Mouse (Mus musculus) C2C12 (cell line): ENCODE data around the gene Nhlh1. TPM values are rescaled to one million over a fixed set of nuclear protein-coding genes. Genes with fewer than 3 reads are reported as not detected.

Experiments
- H3K27me3 ChIP-seq: one replicate; pipeline ENCODE4 v1.6.1; 2011; ENCODE audit not compliant: control insufficient read depth, insufficient read depth, insufficient read length
- H3K36me3 ChIP-seq: one replicate; pipeline ENCODE4 v1.6.1; 2011; ENCODE audit not compliant: control insufficient read depth, insufficient read depth
- H3K4me3 ChIP-seq: one replicate; pipeline ENCODE4 v1.5.1; 2011; ENCODE audit warnings: mild to moderate bottlenecking, control low read depth; ENCODE audit not compliant: poor library complexity, insufficient read depth, severe bottlenecking
- H3K79me2 ChIP-seq: one replicate; pipeline ENCODE4 v1.6.1; 2011; ENCODE audit not compliant: control insufficient read depth, insufficient read depth
- H3K79me3 ChIP-seq: one replicate; pipeline ENCODE4 v1.6.1; 2011; ENCODE audit warnings: low read depth, control low read depth
- H3ac ChIP-seq: one replicate; pipeline ENCODE3; 2011; ENCODE audit warnings: low read depth; ENCODE audit not compliant: control insufficient read depth, insufficient read length
- CEBPB ChIP-seq: IDR thresholded peaks from one replicate; pipeline ENCODE4 v1.6.1; 2011; ENCODE audit warnings: low read depth, mild to moderate bottlenecking, control low read depth, moderate library complexity
- CTCF ChIP-seq: IDR thresholded peaks from one replicate; pipeline ENCODE4 v1.5.1; 2011; ENCODE audit not compliant: control insufficient read depth, insufficient read depth, insufficient read length
- FOSL1 ChIP-seq: IDR thresholded peaks from one replicate; pipeline ENCODE4 v1.8.0; 2011; ENCODE audit warnings: mild to moderate bottlenecking, low read length; ENCODE audit not compliant: poor library complexity, insufficient read depth, severe bottlenecking
- MAX ChIP-seq: IDR thresholded peaks from one replicate; pipeline ENCODE4 v1.6.1; 2011; ENCODE audit warnings: mild to moderate bottlenecking, control low read depth
- MYOD1 ChIP-seq: IDR thresholded peaks from one replicate; pipeline ENCODE4 v1.6.1; 2011; ENCODE audit warnings: low read depth; ENCODE audit not compliant: control insufficient read depth, insufficient read length
- MYOG ChIP-seq: IDR thresholded peaks from one replicate; pipeline ENCODE4 v1.6.1; 2011; ENCODE audit not compliant: control insufficient read depth, insufficient read length; ENCODE audit errors: extremely low read depth
- USF1 ChIP-seq: IDR thresholded peaks from one replicate; pipeline ENCODE4 v1.6.1; 2011; ENCODE audit warnings: low read depth, mild to moderate bottlenecking, control low read depth, moderate library complexity
- polyA plus RNA-seq: library from polyadenylated mRNA; unstranded; fragments of >200 nt; fragmentation: generic; extraction: Trizol; gene quantifications from one replicate; pipeline ENCODE4 v1.2.1, GENCODE M21; 2012; ENCODE audit warnings: missing spikeins

The Nhlh1 gene
- polyA plus RNA-seq, 1 experiment: not detected

DNA sequence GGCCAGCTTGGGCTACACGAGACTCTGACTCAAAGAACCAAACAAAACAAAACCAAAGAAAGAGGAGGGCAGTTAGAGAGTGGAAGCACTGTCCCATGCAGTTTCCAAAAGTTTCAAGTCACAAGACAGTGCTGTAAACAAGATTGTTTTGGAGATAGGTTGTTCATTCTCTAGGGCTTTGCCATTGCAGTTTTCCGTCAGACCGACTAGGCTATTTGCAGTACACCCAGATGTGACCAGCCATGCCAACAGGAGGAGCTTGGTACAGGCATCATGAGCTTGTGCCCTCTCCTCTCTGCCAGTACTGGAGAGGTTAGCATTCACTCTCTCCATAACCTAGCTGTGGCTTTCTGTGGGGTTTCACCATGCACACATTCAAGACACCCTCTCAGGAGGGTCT, 36.1 kb upstream of the Nhlh1 start:
- no peak overlapping the region for H3K4me3 ChIP-seq
- peaks cover 78% of the 10 kb centered on the region for H3K36me3 ChIP-seq
- no peak for TF ChIP-seq CTCF
- TF ChIP-seq MAX: no peak
- TF ChIP-seq FOSL1: no peak
- no peak for TF ChIP-seq USF1
- TF ChIP-seq MYOD1: no peak
- TF ChIP-seq MYOG: no peak
- TF ChIP-seq CEBPB: no peak
- H3ac ChIP-seq: no peak overlapping the region
- H3K79me2 ChIP-seq: peaks cover 12% of the 10 kb centered on the region
- H3K27me3 ChIP-seq: no peaks in the 10 kb centered on the region
- H3K79me3 ChIP-seq: peaks cover 5% of the 10 kb centered on the region

DNA sequence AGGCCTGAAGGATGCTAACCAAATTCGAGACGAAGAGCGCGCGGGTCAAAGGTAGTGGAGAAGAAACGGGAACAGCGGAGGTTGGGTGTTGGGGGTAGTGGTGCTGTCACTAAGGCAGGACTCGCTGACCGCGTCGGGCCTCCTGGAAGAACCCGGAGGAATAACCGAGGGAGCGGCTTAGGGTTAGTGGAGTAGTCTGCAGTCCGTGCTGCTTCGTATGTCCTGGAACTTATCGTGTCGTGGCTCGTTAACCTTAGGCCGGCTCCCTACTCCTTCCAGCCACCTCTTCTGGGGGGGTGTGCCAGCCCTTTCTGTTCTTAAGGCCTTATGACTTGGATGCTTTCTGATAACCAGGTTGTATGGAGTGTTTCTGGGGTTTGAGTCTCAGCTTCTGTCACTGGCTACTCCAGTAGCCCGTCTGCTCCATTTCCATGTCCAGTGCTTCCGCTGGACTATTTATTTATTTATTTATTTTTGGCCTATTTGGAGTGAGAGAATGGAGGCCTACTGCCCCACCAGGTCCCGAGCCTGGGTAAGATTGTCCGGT, 25.6 kb upstream of the Nhlh1 start:
- H3K36me3 ChIP-seq: peaks cover 15% of the 10 kb centered on the region
- H3K79me2 ChIP-seq: peaks cover 91% of the 10 kb centered on the region
- no peak for TF ChIP-seq MAX
- TF ChIP-seq MYOD1: no peak
- no peak for TF ChIP-seq MYOG
- TF ChIP-seq CEBPB: no peak
- no peak for TF ChIP-seq CTCF
- TF ChIP-seq USF1: no peak
- no peak for TF ChIP-seq FOSL1
- H3ac ChIP-seq: peak overlapping the region; percentile 100
- peaks cover 57% of the 10 kb centered on the region for H3K79me3 ChIP-seq
- H3K27me3 ChIP-seq: no peaks in the 10 kb centered on the region
- H3K4me3 ChIP-seq: peak overlapping the region; percentile 96

DNA sequence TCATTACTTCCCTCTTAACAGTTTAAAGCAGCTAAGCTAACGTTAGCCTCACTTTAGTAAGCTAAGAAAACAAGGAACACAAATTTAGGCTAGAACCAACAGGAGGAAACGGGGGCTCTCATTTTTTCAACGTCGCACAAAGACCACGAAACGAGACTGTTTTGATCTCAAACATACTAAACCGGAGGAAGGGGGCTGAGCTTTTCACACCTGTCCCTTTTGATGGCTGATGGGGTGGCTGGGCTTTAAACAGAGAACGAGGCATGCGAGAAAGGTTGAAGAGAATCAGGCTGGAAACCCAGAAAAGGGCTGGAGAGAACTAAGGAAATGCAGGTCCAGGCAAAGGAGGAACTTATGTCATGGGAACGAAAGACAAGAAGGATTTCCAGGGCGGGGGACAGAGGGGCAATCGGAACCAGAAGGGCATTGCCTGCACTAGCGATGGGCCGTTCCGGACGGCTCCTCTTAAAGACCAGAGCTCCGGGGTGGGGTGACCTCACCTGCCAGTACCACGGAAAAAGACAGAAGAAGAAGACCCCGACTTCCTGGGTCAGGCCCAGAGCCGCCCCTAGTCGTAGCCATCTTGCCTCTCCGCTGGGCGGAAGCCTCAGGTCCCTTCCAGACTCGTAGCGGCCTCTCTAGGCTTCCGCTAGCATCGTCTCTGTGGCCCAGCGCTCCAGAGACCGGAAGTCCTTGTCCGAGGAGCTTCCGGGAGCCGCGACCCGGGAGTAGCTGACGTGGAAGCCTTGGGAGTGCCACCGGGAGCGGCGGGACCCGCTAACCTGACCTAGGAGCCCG, 24.9 kb upstream of the Nhlh1 start, which contains the start of the genes Copa and Ncstn:
TSS of gene Copa (plus strand) at position 429 of the 798 bp plus-strand sequence.
TSS of gene Ncstn (minus strand) at position 695 of the 798 bp plus-strand sequence.
- H3K79me2 ChIP-seq: peaks cover 84% of the 10 kb centered on the region
- peak within 1 kb of the TSS; percentile 96 for H3K4me3 ChIP-seq
- peak within 1 kb of the TSS; percentile 100 for H3ac ChIP-seq
- H3K36me3 ChIP-seq: peaks cover 19% of the 10 kb centered on the region
- peaks cover 53% of the 10 kb centered on the region for H3K79me3 ChIP-seq
- no peak for TF ChIP-seq FOSL1
- no peak for TF ChIP-seq USF1
- no peak for TF ChIP-seq MAX
- TF ChIP-seq MYOD1: no peak
- no peak for TF ChIP-seq CEBPB
- no peak for TF ChIP-seq MYOG
- no peak for TF ChIP-seq CTCF
- H3K27me3 ChIP-seq: no peaks in the 10 kb centered on the region

DNA sequence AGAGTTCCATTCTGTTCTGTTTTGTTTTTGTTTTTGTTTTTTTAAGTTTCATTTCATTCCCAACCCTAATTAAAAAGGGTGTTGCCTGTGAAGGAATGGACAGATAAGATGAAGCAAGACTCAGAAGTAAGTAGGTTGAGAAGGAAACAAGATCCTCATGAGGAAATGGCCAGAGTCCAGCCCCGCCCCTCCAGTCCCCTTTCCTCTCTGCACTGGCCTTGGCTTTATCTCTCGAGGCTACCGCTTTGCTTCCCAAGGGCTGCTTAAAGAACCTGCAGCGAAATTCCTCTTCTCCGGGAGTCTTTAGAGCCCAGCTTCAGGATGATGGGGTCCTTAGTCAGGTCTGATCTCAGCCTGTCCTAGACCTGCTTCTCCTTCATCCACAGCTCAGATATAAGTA, 20.6 kb upstream of the Nhlh1 start:
- H3K79me3 ChIP-seq: peaks cover 10% of the 10 kb centered on the region

GRCm38 (mm10) chr1:172072604-172073003, 15.2 kb upstream of the Nhlh1 start:
- TF ChIP-seq MYOD1 (no peak), USF1 (no peak), MYOG (no peak), FOSL1 (no peak), CTCF (no peak), MAX (no peak), CEBPB (no peak)
- no peak overlapping the region for H3K4me3 ChIP-seq
- H3K79me2 ChIP-seq: no peaks in the 10 kb centered on the region
- H3K79me3 ChIP-seq: no peaks in the 10 kb centered on the region
- no peaks in the 10 kb centered on the region for H3K27me3 ChIP-seq
- H3ac ChIP-seq: no peak overlapping the region
- H3K36me3 ChIP-seq: peaks cover 81% of the 10 kb centered on the region

More for the DNA sequence above, 20.6 kb upstream of the Nhlh1 start:
- H3K27me3 ChIP-seq: no peaks in the 10 kb centered on the region
- TF ChIP-seq MYOG: no peak
- no peak for TF ChIP-seq CTCF
- no peak for TF ChIP-seq USF1
- H3ac ChIP-seq: no peak overlapping the region
- H3K79me2 ChIP-seq: peaks cover 41% of the 10 kb centered on the region
- H3K36me3 ChIP-seq: peaks cover 51% of the 10 kb centered on the region
- H3K4me3 ChIP-seq: no peak overlapping the region
